Mouse (Mus musculus) ES-Bruce4 (cell line): Measurements from ENCODE around the gene Bcl2l15. TPM values are rescaled to one million over a fixed set of nuclear protein-coding genes. Genes with fewer than 3 reads are reported as not detected.

Experiments
- H3K27ac ChIP-seq: 2 replicates; pipeline ENCODE4 v1.5.1; 2012; ENCODE audit warnings: low read length, inconsistent platforms; ENCODE audit not compliant: insufficient read depth
- H3K27me3 ChIP-seq: 2 replicates; pipeline ENCODE4 v1.6.1; 2012; ENCODE audit warnings: mild to moderate bottlenecking, low read length, inconsistent platforms; ENCODE audit not compliant: control insufficient read depth, poor library complexity, insufficient read depth, severe bottlenecking
- H3K36me3 ChIP-seq: 2 replicates; pipeline ENCODE4 v1.6.1; 2012; ENCODE audit warnings: inconsistent platforms, mild to moderate bottlenecking, low read length, moderate library complexity; ENCODE audit not compliant: control insufficient read depth, poor library complexity, insufficient read depth, severe bottlenecking
- H3K4me1 ChIP-seq: one replicate; pipeline ENCODE4 v1.8.1; 2011; ENCODE audit warnings: low read length; ENCODE audit not compliant: control insufficient read depth, insufficient read depth
- H3K4me3 ChIP-seq: 2 replicates; pipeline ENCODE4 v1.5.1; 2011; ENCODE audit warnings: low read depth, mild to moderate bottlenecking, low read length
- H3K9ac ChIP-seq: 2 replicates; pipeline ENCODE4 v1.6.1; 2012; ENCODE audit warnings: low read depth, mild to moderate bottlenecking, inconsistent platforms; ENCODE audit not compliant: poor library complexity, severe bottlenecking
- H3K9me3 ChIP-seq: replicated peaks from 2 replicates; pipeline ENCODE4 v1.6.1; 2012; ENCODE audit warnings: mild to moderate bottlenecking, low read length, inconsistent platforms; ENCODE audit not compliant: control insufficient read depth, poor library complexity, insufficient read depth, severe bottlenecking
- CTCF ChIP-seq: IDR thresholded peaks from one replicate; pipeline ENCODE4 v1.8.1; 2011; ENCODE audit warnings: low read depth, low read length
- EP300 ChIP-seq: IDR thresholded peaks from 2 replicates; pipeline ENCODE4 v1.6.1; 2011; ENCODE audit warnings: low read depth, low read length; ENCODE audit not compliant: insufficient read depth
- POLR2A ChIP-seq: IDR thresholded peaks from one replicate; pipeline ENCODE4 v1.8.1; 2011; ENCODE audit warnings: low read length; ENCODE audit not compliant: insufficient read depth
- polyA plus RNA-seq: library from polyadenylated mRNA; stranded (reverse); fragments of >200 nt; gene quantifications from 2 replicates; pipeline ENCODE4 v1.2.4, GENCODE M21; 2011; ENCODE audit warnings: low read depth; ENCODE audit not compliant: missing spikeins, insufficient read depth, insufficient read length

Gene Bcl2l15
- 0.91 TPM in 1 of 2 replicates, not detected in the other for polyA plus RNA-seq

- H3K27me3 ChIP-seq, result no peaks in the 10 kb centered on the region
- TF ChIP-seq CTCF (no peak), EP300 (no peak)
Observed at GRCm38 (mm10) chr3:103832426-103832825, at the start of gene Bcl2l15. Bcl2l15 (plus strand) TSS chr3:103832601.

GRCm38 (mm10) chr3:103782844-103783609, 49.4 kb upstream of the Bcl2l15 start:
- Histone ChIP-seq H3K27ac (no peak overlapping the region), H3K4me1 (peaks cover 2% of the 10 kb centered on the region), H3K9ac (no peak overlapping the region), H3K9me3 (no peaks in the 10 kb centered on the region), H3K27me3 (no peaks in the 10 kb centered on the region), H3K36me3 (no peaks in the 10 kb centered on the region), H3K4me3 (no peak overlapping the region)
- TF ChIP-seq EP300, result no peak
- TF ChIP-seq CTCF, result no peak
- TF ChIP-seq POLR2A, result no peak

More at GRCm38 (mm10) chr3:103832426-103832825, at the start of gene Bcl2l15:
- Histone ChIP-seq H3K36me3 (no peaks in the 10 kb centered on the region), H3K27ac (no peak within 1 kb of the TSS), H3K4me3 (no peak within 1 kb of the TSS), H3K9ac (no peak within 1 kb of the TSS), H3K4me1 (no peaks in the 10 kb centered on the region), H3K9me3 (no peaks in the 10 kb centered on the region)

- no peak for TF ChIP-seq EP300
- peaks cover 4% of the 10 kb centered on the region for H3K4me1 ChIP-seq
- no peaks in the 10 kb centered on the region for H3K9me3 ChIP-seq
- H3K9ac ChIP-seq, result no peak overlapping the region
- H3K27me3 ChIP-seq, result no peaks in the 10 kb centered on the region
- no peak overlapping the region for H3K4me3 ChIP-seq
- no peaks in the 10 kb centered on the region for H3K36me3 ChIP-seq
- H3K27ac ChIP-seq, result peak overlapping the region; percentile 44; the same call in 1 of the 2 replicates
Observed at GRCm38 (mm10) chr3:103787225-103787624, 45.2 kb upstream of the Bcl2l15 start.

GRCm38 (mm10) chr3:103789096-103789495, 43.3 kb upstream of the Bcl2l15 start:
- Histone ChIP-seq H3K27ac (no peak overlapping the region), H3K36me3 (no peaks in the 10 kb centered on the region), H3K9ac (0 out of 2 replicates have a peak overlapping the region, but pooled peaks have one; percentile 36), H3K9me3 (no peaks in the 10 kb centered on the region), H3K4me1 (peaks cover 1% of the 10 kb centered on the region), H3K4me3 (no peak overlapping the region), H3K27me3 (no peaks in the 10 kb centered on the region)
- TF ChIP-seq CTCF (no peak), POLR2A (no peak), EP300 (no peak)

GRCm38 (mm10) chr3:103789891-103790345, 42.5 kb upstream of the Bcl2l15 start:
- Histone ChIP-seq H3K27me3 (no peaks in the 10 kb centered on the region), H3K4me3 (peak overlapping the region; percentile 99), H3K27ac (peak overlapping the region; percentile 12), H3K4me1 (peaks cover 1% of the 10 kb centered on the region), H3K9me3 (no peaks in the 10 kb centered on the region), H3K36me3 (no peaks in the 10 kb centered on the region), H3K9ac (peak overlapping the region; percentile 90)
- TF ChIP-seq EP300 (no peak), CTCF (no peak), POLR2A (no peak)

- H3K36me3 ChIP-seq, result no peaks in the 10 kb centered on the region
- H3K27ac ChIP-seq, result peak overlapping the region; percentile 12
- TF ChIP-seq CTCF, result no peak
- no peak for TF ChIP-seq EP300
- TF ChIP-seq POLR2A, result no peak
- no peaks in the 10 kb centered on the region for H3K9me3 ChIP-seq
- H3K27me3 ChIP-seq, result no peaks in the 10 kb centered on the region
- H3K4me3 ChIP-seq, result peak overlapping the region; percentile 99
- H3K9ac ChIP-seq, result peak overlapping the region; percentile 90
- H3K4me1 ChIP-seq, result peaks cover 1% of the 10 kb centered on the region
Observed at GRCm38 (mm10) chr3:103790346-103791145, 41.9 kb upstream of the Bcl2l15 start.
